Mouse (Mus musculus) cortical plate, adult 2 months (tissue): ENCODE results near the gene Wars.

Experiments
- CTCF ChIP-seq: fragments of 200-500 bp; IDR thresholded peaks from 2 replicates; pipeline ENCODE4 v1.5.1; 2011; ENCODE audit warnings: mild to moderate bottlenecking, control low read depth, low read length; ENCODE audit not compliant: insufficient read depth; ENCODE audit errors: extremely low read depth
- POLR2A ChIP-seq: fragments of 200-500 bp; IDR thresholded peaks from 2 replicates; pipeline ENCODE4 v1.6.1; 2011; ENCODE audit warnings: mild to moderate bottlenecking, low read length, control low read depth; ENCODE audit not compliant: insufficient read depth; ENCODE audit errors: extremely low read depth

DNA sequence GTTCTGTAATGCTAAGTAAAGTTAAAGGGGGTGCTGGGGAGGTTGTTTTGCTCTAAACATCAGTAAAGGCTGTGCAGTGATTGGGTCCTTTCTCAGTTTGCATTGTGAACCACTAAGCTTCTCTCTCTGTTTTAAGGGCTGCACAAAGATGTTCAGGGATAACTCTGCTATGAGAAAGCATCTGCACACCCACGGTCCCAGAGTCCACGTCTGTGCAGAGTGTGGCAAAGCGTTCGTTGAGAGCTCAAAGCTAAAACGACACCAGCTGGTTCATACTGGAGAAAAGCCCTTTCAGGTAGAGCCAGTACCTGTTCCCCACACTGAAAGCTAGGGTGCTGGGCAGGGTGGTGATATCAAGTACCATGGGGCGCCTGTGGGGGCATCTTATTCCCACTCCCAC lies 79.5 kb downstream of the Wars start:
- TF ChIP-seq CTCF (no peak), POLR2A (no peak)
